Comparison of ENCODE assay signal across 16 mouse cellular contexts in genomic region chr2:92493656-92494390, GRCm38 (mm10). TPM values are rescaled to one million over a fixed set of nuclear protein-coding genes. Genes with fewer than 3 reads are reported as not detected.
DNase-seq lines count a peak whose midpoint lies in the region; ATAC-seq lines count a peak whose summit lies in the region.
"Had no signal": no experiment of that assay in that cellular context is flagged by ENCODE, and none has a peak within 500 bp of the region (broad histone marks: within the 10 kb centered on the region; RNA-seq: fewer than 3 reads in every experiment).

No protein-coding gene starts in this region.

- no peak overlapping the region for H3K4me2 ChIP-seq in hindbrain, embryonic 16.5 days (ENCODE audit: low read length)
- no peak overlapping the region for H3K4me2 ChIP-seq in midbrain, embryonic 11.5 days
- H3K4me2 ChIP-seq in midbrain, embryonic 13.5 days (replicated peaks), result no peak overlapping the region
- H3K4me2 ChIP-seq: embryonic facial prominence, embryonic 13.5 days; hindbrain, embryonic 15.5 days; liver, embryonic 13.5 days had no signal

- H3K27ac ChIP-seq in hindbrain, embryonic 10.5 days, result peak overlapping the region; percentile 13; the same call in 1 of the 2 replicates
- no peak overlapping the region for H3K27ac ChIP-seq in hindbrain, embryonic 16.5 days (ENCODE audit: low read depth, low read length)
- no peak overlapping the region for H3K27ac ChIP-seq in midbrain, embryonic 11.5 days (ENCODE audit: low read depth, low read length)
- H3K27ac ChIP-seq in midbrain, embryonic 13.5 days, result no peak overlapping the region
- H3K27ac ChIP-seq: embryonic facial prominence, embryonic 13.5 days; heart, adult 2 months; hindbrain, embryonic 15.5 days; kidney, postnatal 0 days; liver, embryonic 13.5 days had no signal

- DNase-seq in hindbrain, embryonic 10.5 days (ENCODE audit: low spot score), result no peak
- DNase-seq in midbrain, embryonic 11.5 days (ENCODE audit: low spot score, missing footprints), result no peak
- DNase-seq in cerebellum, adult 9-10 months, result peak; percentile 80
- peak; percentile 70 for DNase-seq in retina, postnatal 1 day
- no peak for DNase-seq in frontal cortex, postnatal 10 days (ENCODE audit: low spot score in 2 of 2)
- DNase-seq: heart, adult 2 months; heart, postnatal 10 days; liver, embryonic 13.5 days; right cerebral cortex, postnatal 25 days had no signal

- peaks cover 39% of the 10 kb centered on the region for H3K27me3 ChIP-seq in hindbrain, embryonic 10.5 days (ENCODE audit: insufficient read depth, poor library complexity, severe bottlenecking)
- H3K27me3 ChIP-seq in hindbrain, embryonic 16.5 days (replicated peaks; ENCODE audit: control insufficient read depth, insufficient read depth, low read length), result no peaks in the 10 kb centered on the region
- peaks cover 2% of the 10 kb centered on the region; the same call in 1 of the 2 replicates for H3K27me3 ChIP-seq in midbrain, embryonic 11.5 days (ENCODE audit: control insufficient read depth, insufficient read depth, low read length)
- H3K27me3 ChIP-seq in midbrain, embryonic 13.5 days, result 0 out of 2 replicates have a peak, but pooled peaks cover 6% of the 10 kb centered on the region
- H3K27me3 ChIP-seq: hindbrain, embryonic 15.5 days had no signal

- ATAC-seq in hindbrain, embryonic 16.5 days, result no peak
- no peak for ATAC-seq in midbrain, embryonic 11.5 days (ENCODE audit: low FRiP score)
- no peak for ATAC-seq in midbrain, embryonic 13.5 days

- H3K9ac ChIP-seq in hindbrain, embryonic 16.5 days (ENCODE audit: low read depth, low read length), result no peak overlapping the region
- 0 out of 2 replicates have a peak overlapping the region, but pooled peaks have one; percentile 12 for H3K9ac ChIP-seq in midbrain, embryonic 11.5 days (ENCODE audit: low read length)
- H3K9ac ChIP-seq in midbrain, embryonic 13.5 days (replicated peaks), result no peak overlapping the region
- H3K9ac ChIP-seq: embryonic facial prominence, embryonic 13.5 days; hindbrain, embryonic 15.5 days; liver, embryonic 13.5 days had no signal

- 55% methylated on average over 15 of the region's 15 CpGs for WGBS in hindbrain, embryonic 10.5 days
- 50% methylated on average over 15 of the region's 15 CpGs for WGBS in hindbrain, embryonic 16.5 days
- 33% methylated on average over 15 of the region's 15 CpGs for WGBS in midbrain, embryonic 11.5 days
- 40% methylated on average over 15 of the region's 15 CpGs for WGBS in midbrain, embryonic 13.5 days

- no peaks in the 10 kb centered on the region for H3K36me3 ChIP-seq in hindbrain, embryonic 10.5 days
- H3K36me3 ChIP-seq in hindbrain, embryonic 16.5 days (ENCODE audit: control insufficient read depth, insufficient read depth, low read length), result no peaks in the 10 kb centered on the region
- no peaks in the 10 kb centered on the region for H3K36me3 ChIP-seq in midbrain, embryonic 11.5 days (ENCODE audit: control insufficient read depth, insufficient read depth, low read length)
- no peaks in the 10 kb centered on the region for H3K36me3 ChIP-seq in midbrain, embryonic 13.5 days
- H3K36me3 ChIP-seq: embryonic facial prominence, embryonic 13.5 days; hindbrain, embryonic 15.5 days; liver, embryonic 13.5 days had no signal

- H3K9me3 ChIP-seq in hindbrain, embryonic 10.5 days, result no peaks in the 10 kb centered on the region
- no peaks in the 10 kb centered on the region for H3K9me3 ChIP-seq in hindbrain, embryonic 16.5 days (ENCODE audit: control insufficient read depth, low read length)
- H3K9me3 ChIP-seq in midbrain, embryonic 11.5 days (ENCODE audit: control insufficient read depth, low read length), result no peaks in the 10 kb centered on the region
- no peaks in the 10 kb centered on the region for H3K9me3 ChIP-seq in midbrain, embryonic 13.5 days
- H3K9me3 ChIP-seq: embryonic facial prominence, embryonic 13.5 days; hindbrain, embryonic 15.5 days; liver, embryonic 13.5 days; megakaryocyte, embryonic 14.5 days had no signal

- H3K4me1 ChIP-seq in hindbrain, embryonic 10.5 days (replicated peaks), result peaks cover 39% of the 10 kb centered on the region
- peaks cover 30% of the 10 kb centered on the region for H3K4me1 ChIP-seq in hindbrain, embryonic 16.5 days (ENCODE audit: control insufficient read depth, insufficient read depth, low read depth, low read length)
- peaks cover 10% of the 10 kb centered on the region for H3K4me1 ChIP-seq in midbrain, embryonic 11.5 days (ENCODE audit: control insufficient read depth, insufficient read depth, low read length)
- peaks cover 46% of the 10 kb centered on the region for H3K4me1 ChIP-seq in midbrain, embryonic 13.5 days (replicated peaks)
- H3K4me1 ChIP-seq: liver, embryonic 13.5 days had no signal

- H3K4me3 ChIP-seq in hindbrain, embryonic 10.5 days, result no peak overlapping the region
- H3K4me3 ChIP-seq in hindbrain, embryonic 16.5 days (ENCODE audit: low read length), result no peak overlapping the region
- no peak overlapping the region for H3K4me3 ChIP-seq in midbrain, embryonic 11.5 days (ENCODE audit: low read depth, low read length)
- H3K4me3 ChIP-seq in midbrain, embryonic 13.5 days (replicated peaks), result no peak overlapping the region
- H3K4me3 ChIP-seq: embryonic facial prominence, embryonic 13.5 days; heart, adult 2 months; hindbrain, embryonic 15.5 days; liver, embryonic 13.5 days; megakaryocyte, embryonic 14.5 days; myocyte had no signal

RNA-seq across cellular contexts. Expression of gene Slc35c1, which starts 33.5 kb away (rescaled TPM):
- polyA plus RNA-seq in hindbrain, embryonic 10.5 days (2016; fragmentation: Nextera tagmentation; extraction: Ambion mirVana), result 13.8 and 14.0 TPM in 2 replicates
- 18.9 and 20.7 TPM in 2 replicates for polyA plus RNA-seq in hindbrain, embryonic 16.5 days (2015; fragmentation: Nextera tagmentation; extraction: Ambion mirVana)
- polyA plus RNA-seq in midbrain, embryonic 11.5 days (2014; fragmentation: Nextera tagmentation; extraction: Ambion mirVana), result 9.2 and 9.5 TPM in 2 replicates
- 8.9 and 10.6 TPM in 2 replicates for polyA plus RNA-seq in midbrain, embryonic 13.5 days (2015; fragmentation: Nextera tagmentation; extraction: Ambion mirVana)

RNA-seq across cellular contexts. Expression of gene Cry2, which starts 60.0 kb away (rescaled TPM):
- 26.0 and 31.7 TPM in 2 replicates for polyA plus RNA-seq in hindbrain, embryonic 10.5 days (2016; fragmentation: Nextera tagmentation; extraction: Ambion mirVana)
- 51.4 and 53.2 TPM in 2 replicates for polyA plus RNA-seq in hindbrain, embryonic 16.5 days (2015; fragmentation: Nextera tagmentation; extraction: Ambion mirVana)
- polyA plus RNA-seq in midbrain, embryonic 11.5 days (2014; fragmentation: Nextera tagmentation; extraction: Ambion mirVana), result 20.5 and 21.9 TPM in 2 replicates
- 35.8 and 36.2 TPM in 2 replicates for polyA plus RNA-seq in midbrain, embryonic 13.5 days (2015; fragmentation: Nextera tagmentation; extraction: Ambion mirVana)

Comparison
In these comparisons a context has a peak if more than half of its experiments do, and no peak if none do; other contexts are left out.
1. DNase-seq: peak in cerebellum, adult 9-10 months (single experiment) and retina, postnatal 1 day (single experiment); none in hindbrain, embryonic 10.5 days (single experiment), midbrain, embryonic 11.5 days (single experiment) and frontal cortex, postnatal 10 days (0 of 2).